Mouse (Mus musculus): ENCODE results near the gene Sppl2b. TPM values are rescaled to one million over a fixed set of nuclear protein-coding genes. Genes with fewer than 3 reads are reported as not detected.

Gene Sppl2b
- polyA plus RNA-seq, 1 experiment: 23.8 TPM

GRCm38 (mm10) chr10:80900318-80901247, 45.5 kb downstream of the Sppl2b start, which contains the start of gene Timm13:
TSS of gene Timm13 (minus strand) at chr10:80900969.
- Histone ChIP-seq H3K4me3 (ENCODE audit: insufficient read depth, low read length) (peak within 1 kb of the TSS; percentile 65), H3K27ac (ENCODE audit: insufficient read depth, low read length) (peak within 1 kb of the TSS; percentile 39), H3K4me1 (ENCODE audit: control insufficient read depth, insufficient read depth, low read length) (0 out of 2 replicates have a peak, but pooled peaks cover 3% of the 10 kb centered on the region)
- TF ChIP-seq POLR2A (IDR thresholded peaks at IDR 0.05; ENCODE audit: low read depth, low read length) (peak; percentile 83), CTCF (IDR thresholded peaks at IDR 0.05; ENCODE audit: borderline replicate concordance, insufficient read depth, low read length) (no peak)

- H3K4me1 ChIP-seq (ENCODE audit: control insufficient read depth, insufficient read depth, low read length): 0 out of 2 replicates have a peak, but pooled peaks cover 3% of the 10 kb centered on the region
- no peak overlapping the region for H3K27ac ChIP-seq (ENCODE audit: insufficient read depth, low read length)
- TF ChIP-seq CTCF (IDR thresholded peaks at IDR 0.05; ENCODE audit: borderline replicate concordance, insufficient read depth, low read length) (no peak), POLR2A (IDR thresholded peaks at IDR 0.05; ENCODE audit: low read depth, low read length) (no peak)
- no peak overlapping the region for H3K4me3 ChIP-seq (ENCODE audit: insufficient read depth, low read length)
Observed at GRCm38 (mm10) chr10:80901409-80902272, 46.6 kb downstream of the Sppl2b start.

- TF ChIP-seq CTCF (IDR thresholded peaks at IDR 0.05; ENCODE audit: borderline replicate concordance, insufficient read depth, low read length) (no peak), POLR2A (IDR thresholded peaks at IDR 0.05; ENCODE audit: low read depth, low read length) (no peak)
- no peak overlapping the region for H3K4me3 ChIP-seq (ENCODE audit: insufficient read depth, low read length)
- H3K27ac ChIP-seq (ENCODE audit: insufficient read depth, low read length): no peak overlapping the region
Observed at GRCm38 (mm10) chr10:80902273-80902940, 47.3 kb downstream of the Sppl2b start.

GRCm38 (mm10) chr10:80903282-80903681, 48.2 kb downstream of the Sppl2b start:
- H3K4me3 ChIP-seq (ENCODE audit: insufficient read depth, low read length): no peak overlapping the region
- TF ChIP-seq CTCF (IDR thresholded peaks at IDR 0.05; ENCODE audit: borderline replicate concordance, insufficient read depth, low read length): no peak
- TF ChIP-seq POLR2A (IDR thresholded peaks at IDR 0.05; ENCODE audit: low read depth, low read length): no peak

More at GRCm38 (mm10) chr10:80902273-80902940, 47.3 kb downstream of the Sppl2b start:
- 0 out of 2 replicates have a peak, but pooled peaks cover 3% of the 10 kb centered on the region for H3K4me1 ChIP-seq (ENCODE audit: control insufficient read depth, insufficient read depth, low read length)

GRCm38 (mm10) chr10:80904004-80904693, 49.1 kb downstream of the Sppl2b start:
- H3K27ac ChIP-seq (ENCODE audit: insufficient read depth, low read length): no peak overlapping the region
- TF ChIP-seq CTCF (IDR thresholded peaks at IDR 0.05; ENCODE audit: borderline replicate concordance, insufficient read depth, low read length): no peak
- no peak for TF ChIP-seq POLR2A (IDR thresholded peaks at IDR 0.05; ENCODE audit: low read depth, low read length)
- H3K4me3 ChIP-seq (ENCODE audit: insufficient read depth, low read length): no peak overlapping the region
- H3K4me1 ChIP-seq (ENCODE audit: control insufficient read depth, insufficient read depth, low read length): 0 out of 2 replicates have a peak, but pooled peaks cover 3% of the 10 kb centered on the region

More at GRCm38 (mm10) chr10:80903282-80903681, 48.2 kb downstream of the Sppl2b start:
- 0 out of 2 replicates have a peak, but pooled peaks cover 3% of the 10 kb centered on the region for H3K4me1 ChIP-seq (ENCODE audit: control insufficient read depth, insufficient read depth, low read length)
- H3K27ac ChIP-seq (ENCODE audit: insufficient read depth, low read length): no peak overlapping the region

- H3K4me3 ChIP-seq (ENCODE audit: insufficient read depth, low read length): no peak overlapping the region
Observed at GRCm38 (mm10) chr10:80904709-80905108, 49.6 kb downstream of the Sppl2b start.

GRCm38 (mm10) chr10:80909375-80910162, 54.5 kb downstream of the Sppl2b start:
- TF ChIP-seq CTCF (IDR thresholded peaks at IDR 0.05; ENCODE audit: borderline replicate concordance, insufficient read depth, low read length) (no peak), POLR2A (IDR thresholded peaks at IDR 0.05; ENCODE audit: low read depth, low read length) (no peak)
- H3K4me3 ChIP-seq (ENCODE audit: insufficient read depth, low read length): no peak overlapping the region
- no peaks in the 10 kb centered on the region for H3K4me1 ChIP-seq (ENCODE audit: control insufficient read depth, insufficient read depth, low read length)
- no peak overlapping the region for H3K27ac ChIP-seq (ENCODE audit: insufficient read depth, low read length)

More at GRCm38 (mm10) chr10:80904709-80905108, 49.6 kb downstream of the Sppl2b start:
- Histone ChIP-seq H3K27ac (ENCODE audit: insufficient read depth, low read length) (no peak overlapping the region), H3K4me1 (ENCODE audit: control insufficient read depth, insufficient read depth, low read length) (no peaks in the 10 kb centered on the region)
- no peak for TF ChIP-seq CTCF (IDR thresholded peaks at IDR 0.05; ENCODE audit: borderline replicate concordance, insufficient read depth, low read length)
- no peak for TF ChIP-seq POLR2A (IDR thresholded peaks at IDR 0.05; ENCODE audit: low read depth, low read length)

- Histone ChIP-seq H3K4me1 (ENCODE audit: control insufficient read depth, insufficient read depth, low read length) (no peaks in the 10 kb centered on the region), H3K27ac (ENCODE audit: insufficient read depth, low read length) (no peak overlapping the region), H3K4me3 (ENCODE audit: insufficient read depth, low read length) (no peak overlapping the region)
- TF ChIP-seq POLR2A (IDR thresholded peaks at IDR 0.05; ENCODE audit: low read depth, low read length) (no peak), CTCF (IDR thresholded peaks at IDR 0.05; ENCODE audit: borderline replicate concordance, insufficient read depth, low read length) (no peak)
Observed at GRCm38 (mm10) chr10:80911354-80911753, 56.3 kb downstream of the Sppl2b start.

All from embryonic fibroblast, embryonic 13.5 days (primary cell).